Mouse (Mus musculus) C2C12 (cell line): ENCODE measurements around the gene Mrpl44. TPM values are rescaled to one million over a fixed set of nuclear protein-coding genes. Genes with fewer than 3 reads are reported as not detected.

Experiments
- H3K27me3 ChIP-seq: one replicate; pipeline ENCODE4 v1.6.1; 2011; ENCODE audit not compliant: control insufficient read depth, insufficient read depth, insufficient read length
- H3K36me3 ChIP-seq: one replicate; pipeline ENCODE4 v1.6.1; 2011; ENCODE audit not compliant: control insufficient read depth, insufficient read depth
- H3K4me3 ChIP-seq: one replicate; pipeline ENCODE4 v1.5.1; 2011; ENCODE audit warnings: mild to moderate bottlenecking, control low read depth; ENCODE audit not compliant: poor library complexity, insufficient read depth, severe bottlenecking
- H3K79me2 ChIP-seq: one replicate; pipeline ENCODE4 v1.6.1; 2011; ENCODE audit not compliant: control insufficient read depth, insufficient read depth
- H3K79me3 ChIP-seq: one replicate; pipeline ENCODE4 v1.6.1; 2011; ENCODE audit warnings: low read depth, control low read depth
- H3ac ChIP-seq: one replicate; pipeline ENCODE3; 2011; ENCODE audit warnings: low read depth; ENCODE audit not compliant: control insufficient read depth, insufficient read length
- CEBPB ChIP-seq: IDR thresholded peaks from one replicate; pipeline ENCODE4 v1.6.1; 2011; ENCODE audit warnings: low read depth, mild to moderate bottlenecking, control low read depth, moderate library complexity
- CTCF ChIP-seq: IDR thresholded peaks from one replicate; pipeline ENCODE4 v1.5.1; 2011; ENCODE audit not compliant: control insufficient read depth, insufficient read depth, insufficient read length
- FOSL1 ChIP-seq: IDR thresholded peaks from one replicate; pipeline ENCODE4 v1.8.0; 2011; ENCODE audit warnings: mild to moderate bottlenecking, low read length; ENCODE audit not compliant: poor library complexity, insufficient read depth, severe bottlenecking
- MAX ChIP-seq: IDR thresholded peaks from one replicate; pipeline ENCODE4 v1.6.1; 2011; ENCODE audit warnings: mild to moderate bottlenecking, control low read depth
- MYOD1 ChIP-seq: IDR thresholded peaks from one replicate; pipeline ENCODE4 v1.6.1; 2011; ENCODE audit warnings: low read depth; ENCODE audit not compliant: control insufficient read depth, insufficient read length
- MYOG ChIP-seq: IDR thresholded peaks from one replicate; pipeline ENCODE4 v1.6.1; 2011; ENCODE audit not compliant: control insufficient read depth, insufficient read length; ENCODE audit errors: extremely low read depth
- USF1 ChIP-seq: IDR thresholded peaks from one replicate; pipeline ENCODE4 v1.6.1; 2011; ENCODE audit warnings: low read depth, mild to moderate bottlenecking, control low read depth, moderate library complexity
- polyA plus RNA-seq: library from polyadenylated mRNA; unstranded; fragments of >200 nt; fragmentation: generic; extraction: Trizol; gene quantifications from one replicate; pipeline ENCODE4 v1.2.1, GENCODE M21; 2012; ENCODE audit warnings: missing spikeins

The Mrpl44 gene
- polyA plus RNA-seq, 1 experiment = 22.8 TPM

- Histone ChIP-seq H3ac (no peak overlapping the region), H3K79me3 (peaks cover 6% of the 10 kb centered on the region), H3K27me3 (no peaks in the 10 kb centered on the region), H3K4me3 (no peak overlapping the region), H3K79me2 (peaks cover 18% of the 10 kb centered on the region), H3K36me3 (no peaks in the 10 kb centered on the region)
- TF ChIP-seq CTCF (no peak), MAX (no peak), CEBPB (no peak), MYOD1 (no peak), FOSL1 (no peak), USF1 (no peak), MYOG (no peak)
These were observed 11.8 kb upstream of the Mrpl44 start for GRCm38 (mm10) chr1:79764031-79764430.

- Histone ChIP-seq H3K27me3 (no peaks in the 10 kb centered on the region), H3K79me3 (peaks cover 6% of the 10 kb centered on the region), H3K79me2 (peaks cover 16% of the 10 kb centered on the region), H3ac (no peak overlapping the region), H3K4me3 (no peak overlapping the region), H3K36me3 (no peaks in the 10 kb centered on the region)
- TF ChIP-seq MYOG (no peak), CEBPB (no peak), CTCF (no peak), MYOD1 (no peak), FOSL1 (no peak), USF1 (no peak), MAX (no peak)
These were observed 11.3 kb upstream of the Mrpl44 start for GRCm38 (mm10) chr1:79764483-79764882.

- TF ChIP-seq CTCF (no peak), CEBPB (no peak), MYOG (no peak), MYOD1 (no peak), USF1 (no peak), MAX (no peak), FOSL1 (no peak)
- Histone ChIP-seq H3K27me3 (no peaks in the 10 kb centered on the region), H3K4me3 (no peak overlapping the region), H3K36me3 (no peaks in the 10 kb centered on the region), H3ac (no peak overlapping the region), H3K79me2 (no peaks in the 10 kb centered on the region), H3K79me3 (no peaks in the 10 kb centered on the region)
These were observed 7.6 kb upstream of the Mrpl44 start for GRCm38 (mm10) chr1:79768231-79768630.

GRCm38 (mm10) chr1:79774164-79774780 is 1.5 kb upstream of the Mrpl44 start:
- TF ChIP-seq CEBPB (no peak), MYOG (no peak), USF1 (no peak), CTCF (no peak), MAX (no peak), MYOD1 (no peak), FOSL1 (no peak)
- peaks cover 15% of the 10 kb centered on the region for H3K36me3 ChIP-seq
- H3K27me3 ChIP-seq = no peaks in the 10 kb centered on the region
- H3K79me2 ChIP-seq = peaks cover 25% of the 10 kb centered on the region
- no peak overlapping the region for H3ac ChIP-seq
- H3K79me3 ChIP-seq = peaks cover 13% of the 10 kb centered on the region
- no peak overlapping the region for H3K4me3 ChIP-seq

GRCm38 (mm10) chr1:79778011-79778410 is 2.2 kb downstream of the Mrpl44 start:
- Histone ChIP-seq H3K79me3 (peaks cover 13% of the 10 kb centered on the region), H3K79me2 (peaks cover 25% of the 10 kb centered on the region), H3K4me3 (no peak overlapping the region), H3K36me3 (peaks cover 47% of the 10 kb centered on the region), H3K27me3 (no peaks in the 10 kb centered on the region), H3ac (no peak overlapping the region)
- TF ChIP-seq MYOG (no peak), CTCF (no peak), FOSL1 (no peak), MAX (no peak), CEBPB (no peak), MYOD1 (no peak), USF1 (no peak)

- peaks cover 49% of the 10 kb centered on the region for H3K36me3 ChIP-seq
- H3K27me3 ChIP-seq = no peaks in the 10 kb centered on the region
- H3ac ChIP-seq = no peak overlapping the region
- H3K79me3 ChIP-seq = peaks cover 5% of the 10 kb centered on the region
- no peak for TF ChIP-seq CTCF
- TF ChIP-seq FOSL1 = no peak
- no peak for TF ChIP-seq MAX
- no peak overlapping the region for H3K4me3 ChIP-seq
- H3K79me2 ChIP-seq = peaks cover 9% of the 10 kb centered on the region
These were observed 6.6 kb downstream of the Mrpl44 start for GRCm38 (mm10) chr1:79782433-79782832.
